Mouse (Mus musculus): Measurements from ENCODE around the gene Tlr4. TPM values are rescaled to one million over a fixed set of nuclear protein-coding genes. Genes with fewer than 3 reads are reported as not detected.

The Tlr4 gene
- total and polyA plus RNA-seq, 3 experiments = 8.6 to 22.1 (median 19.0) TPM

- no peak overlapping the region for H3K27ac ChIP-seq (ENCODE audit: insufficient read depth, low read depth)
- peaks cover 29 to 59% of the 10 kb centered on the region in 2 experiments for H3K36me3 ChIP-seq (replicated peaks in 1 of 2; ENCODE audit: control insufficient read depth in 1 of 2, insufficient read depth in 1 of 2, low read length in 1 of 2)
- no peak for DNase-seq (ENCODE audit: extremely low read depth)
- H3K4me3 ChIP-seq (replicated peaks in 1 of 3; ENCODE audit: low read depth in 2 of 3, low read length in 2 of 3, poor library complexity in 1 of 3) = no peak overlapping the region
- in situ Hi-C loops (cut with MboI; ENCODE audit: low pct_ligation_motif_present, low pct_unique_long_range_greater_than_20kb, low sequenced_read_pairs) = no loop called here
- peaks cover 2 to 19% of the 10 kb centered on the region in 2 experiments; a peak in 2 of 4 replicates for H3K4me1 ChIP-seq (ENCODE audit: control insufficient read depth in 1 of 2, insufficient read depth in 2 of 2)
- H3K79me2 ChIP-seq (replicated peaks; ENCODE audit: control insufficient read depth, extremely low read depth, insufficient read depth, poor library complexity, severe bottlenecking) = peaks cover 6% of the 10 kb centered on the region; the same call in 1 of the 2 replicates
- H3K9ac ChIP-seq (ENCODE audit: insufficient read depth, low read depth) = no peak overlapping the region
- no peaks in the 10 kb centered on the region for H3K9me3 ChIP-seq (replicated peaks; ENCODE audit: low read length)
- TF ChIP-seq MAFK (IDR thresholded peaks at IDR 0.05; ENCODE audit: insufficient replicate concordance, low read length) (no peak), ETS1 (conservative IDR thresholded peaks at IDR 0.05; ENCODE audit: low read depth, low read length) (no peak), POLR2AphosphoS2 (IDR thresholded peaks at IDR 0.05; ENCODE audit: low read depth, low read length) (no peak), TCF12 (IDR thresholded peaks at IDR 0.05; ENCODE audit: low read depth, low read length) (no peak), MEF2A (IDR thresholded peaks at IDR 0.05; ENCODE audit: borderline replicate concordance, low read depth, low read length) (no peak), BHLHE40 (IDR thresholded peaks at IDR 0.05; ENCODE audit: low read depth, low read length) (no peak), ZMIZ1 (IDR thresholded peaks at IDR 0.05; ENCODE audit: low read depth, low read length) (no peak), USF1 (IDR thresholded peaks at IDR 0.05; ENCODE audit: low read depth, low read length) (no peak), ELF1 (IDR thresholded peaks at IDR 0.05; ENCODE audit: low read depth, low read length) (no peak)
- no peak overlapping the region for H3K4me2 ChIP-seq (ENCODE audit: insufficient read depth, low read depth, poor library complexity, severe bottlenecking)
- dilution Hi-C loops (cut with MboI; ENCODE audit: extremely low pct_ligation_motif_present, extremely low pct_unique_long_range_greater_than_20kb, low sequenced_read_pairs) = no loop called here
- no peaks in the 10 kb centered on the region for H3K27me3 ChIP-seq (replicated peaks)
Observed at GRCm38 (mm10) chr4:66838071-66838470, 10.7 kb downstream of the Tlr4 start.

- H3K27ac ChIP-seq (ENCODE audit: insufficient read depth, low read depth) = no peak overlapping the region
- dilution Hi-C loops (cut with MboI; ENCODE audit: extremely low pct_ligation_motif_present, extremely low pct_unique_long_range_greater_than_20kb, low sequenced_read_pairs) = no loop called here
- H3K79me2 ChIP-seq (replicated peaks; ENCODE audit: control insufficient read depth, extremely low read depth, insufficient read depth, poor library complexity, severe bottlenecking) = peaks cover under 1% of the 10 kb centered on the region; the same call in 1 of the 2 replicates
- TF ChIP-seq JUN (IDR thresholded peaks at IDR 0.05; ENCODE audit: insufficient read depth, low read depth, low read length) = peak; percentile 50; the same call in 1 of the 2 replicates
- 0 out of 2 replicates have a peak, but pooled peaks have one; percentile 2 for TF ChIP-seq MAFK (IDR thresholded peaks at IDR 0.05; ENCODE audit: insufficient replicate concordance, low read length)
- TF ChIP-seq RAD21 (IDR thresholded peaks at IDR 0.05; ENCODE audit: low read depth, low read length) = no peak; the same call in 1 of the 2 replicates
- TF ChIP-seq MEF2A (IDR thresholded peaks at IDR 0.05; ENCODE audit: borderline replicate concordance, low read depth, low read length) = peak; percentile 58; the same call in 1 of the 2 replicates
- TF ChIP-seq IRF4 (IDR thresholded peaks at IDR 0.05; ENCODE audit: low read depth, low read length) = peak; percentile 89
- TF ChIP-seq SMC3 (IDR thresholded peaks at IDR 0.05; ENCODE audit: low read depth, low read length) = no peak
- peak; percentile 90 for TF ChIP-seq EP300 (IDR thresholded peaks at IDR 0.05; ENCODE audit: low read length)
- 0 out of 2 replicates have a peak, but pooled peaks have one; percentile 22 for TF ChIP-seq ETS1 (conservative IDR thresholded peaks at IDR 0.05; ENCODE audit: low read depth, low read length)
- no peak for TF ChIP-seq MAZ (IDR thresholded peaks at IDR 0.05; ENCODE audit: low read depth, low read length)
- TF ChIP-seq JUND (conservative IDR thresholded peaks at IDR 0.05; ENCODE audit: low read depth, low read length) = 0 out of 2 replicates have a peak, but pooled peaks have one; percentile 54
- TF ChIP-seq ZNF384 (IDR thresholded peaks at IDR 0.05; ENCODE audit: low read depth, low read length) = no peak
- H3K36me3 ChIP-seq (replicated peaks in 1 of 2; ENCODE audit: control insufficient read depth in 1 of 2, insufficient read depth in 1 of 2, low read length in 1 of 2) = peaks cover 22 to 36% of the 10 kb centered on the region in 2 experiments
- no peak overlapping the region for H3K4me3 ChIP-seq (replicated peaks in 1 of 3; ENCODE audit: low read depth in 2 of 3, low read length in 2 of 3, poor library complexity in 1 of 3)
- H3K4me2 ChIP-seq (ENCODE audit: insufficient read depth, low read depth, poor library complexity, severe bottlenecking) = no peak overlapping the region
- in situ Hi-C loops (cut with MboI; ENCODE audit: low pct_ligation_motif_present, low pct_unique_long_range_greater_than_20kb, low sequenced_read_pairs) = no loop called here
- peaks cover 2 to 30% of the 10 kb centered on the region in 2 experiments; a peak in 2 of 4 replicates for H3K4me1 ChIP-seq (ENCODE audit: control insufficient read depth in 1 of 2, insufficient read depth in 2 of 2)
- H3K27me3 ChIP-seq (replicated peaks) = no peaks in the 10 kb centered on the region
- no peak overlapping the region for H3K9ac ChIP-seq (ENCODE audit: insufficient read depth, low read depth)
- H3K9me3 ChIP-seq (replicated peaks; ENCODE audit: low read length) = no peaks in the 10 kb centered on the region
- DNase-seq (ENCODE audit: extremely low read depth) = peak; percentile 61
Observed at GRCm38 (mm10) chr4:66843255-66843654, 15.9 kb downstream of the Tlr4 start.
